Mouse (Mus musculus) megakaryocyte, embryonic 14.5 days (primary cell): Measurements from ENCODE around the gene Gm9639.
"Not testable (repeated sequence)": the region's sequence is repeated elsewhere in the genome, so short reads cannot be mapped to it uniquely, and the experiment has no call there.

ENCODE experiments used
- FLI1 ChIP-seq: IDR thresholded peaks from 2 replicates; pipeline ENCODE4 v1.6.1; 2012; ENCODE audit warnings: low read length, inconsistent platforms, mixed read lengths
- GATA1 ChIP-seq: IDR thresholded peaks from 3 replicates; pipeline ENCODE4 v1.6.1; 2012; ENCODE audit warnings: mixed read lengths, low read length, inconsistent platforms, borderline replicate concordance

- TF ChIP-seq FLI1, GATA1: not testable (repeated sequence)
Observed at GRCm38 (mm10) chr10:77752312-77752711, 42.6 kb downstream of the Gm9639 start.
